Mouse (Mus musculus): Measurements from ENCODE around the gene Olfr1283. TPM values are rescaled to one million over a fixed set of nuclear protein-coding genes. Genes with fewer than 3 reads are reported as not detected.
"Not testable (repeated sequence)": the region's sequence is repeated elsewhere in the genome, so short reads cannot be mapped to it uniquely, and the experiment has no call there.

The Olfr1283 gene
- polyA plus RNA-seq (2012; rRNA removed): not detected in 2 replicates

GRCm38 (mm10) chr2:111366490-111366889, at the start of gene Olfr1283:
TSS of gene Olfr1283 (plus strand) at chr2:111366790.
- WGBS: 68% methylated on average over 2 of the region's 2 CpGs

GRCm38 (mm10) chr2:111326220-111326619, 40.4 kb upstream of the Olfr1283 start, which contains the start of gene Olfr1281:
TSS of gene Olfr1281 (plus strand) at chr2:111326520.
- no peak for DNase-seq (ENCODE audit: low read depth, low spot score)
- WGBS: 66% methylated on average over 2 of the region's 2 CpGs

More at GRCm38 (mm10) chr2:111366490-111366889, at the start of gene Olfr1283:
- no peak for DNase-seq (ENCODE audit: low read depth, low spot score)

DNA sequence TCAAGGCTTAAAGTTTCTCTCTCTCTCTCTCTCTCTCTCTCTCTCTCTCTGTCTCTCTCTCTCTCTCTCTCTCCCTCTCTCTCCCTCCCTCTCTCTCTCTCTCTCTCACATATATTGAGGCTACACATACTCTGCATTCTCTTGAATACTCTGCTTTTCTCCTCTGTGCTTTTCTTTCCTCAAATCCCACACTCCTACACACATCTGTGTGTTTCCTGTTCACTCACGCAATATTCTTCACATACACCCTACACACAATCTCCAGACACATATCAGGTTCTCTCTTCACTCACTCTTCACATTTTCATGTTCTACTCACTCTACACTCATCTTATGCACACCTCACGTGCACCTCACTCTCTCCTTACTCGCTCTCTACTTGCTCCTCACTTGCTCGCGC, 32.9 kb upstream of the Olfr1283 start:
- 86% methylated on average over 5 of the region's 5 CpGs for WGBS
- not testable (repeated sequence) for DNase-seq (ENCODE audit: low read depth, low spot score)

DNA sequence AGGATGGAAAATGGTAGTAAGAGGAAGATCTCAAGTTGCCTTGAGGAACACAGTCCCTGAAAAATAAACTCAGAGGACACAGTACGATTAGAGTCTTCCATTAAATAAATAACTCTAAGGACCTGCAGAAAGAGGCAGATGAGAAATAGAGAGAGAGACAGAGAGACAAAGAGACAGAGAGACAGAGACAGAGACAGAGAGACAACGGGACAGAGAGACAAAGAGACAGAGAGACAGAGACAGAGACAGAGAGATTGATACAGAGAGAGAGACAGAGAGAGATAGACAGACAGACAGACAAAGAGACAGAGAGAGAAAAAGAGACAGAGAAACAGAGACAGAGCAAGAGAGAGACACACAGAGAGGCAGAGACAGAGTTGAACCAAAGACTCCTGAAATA, 30.6 kb upstream of the Olfr1283 start, which contains the start of gene Olfr1282:
Olfr1282 (minus strand) TSS at position 101 of the 400 bp plus-strand sequence.
- no peak for DNase-seq (ENCODE audit: low read depth, low spot score)
- WGBS: 63% methylated on average over 2 of the region's 2 CpGs

DNA sequence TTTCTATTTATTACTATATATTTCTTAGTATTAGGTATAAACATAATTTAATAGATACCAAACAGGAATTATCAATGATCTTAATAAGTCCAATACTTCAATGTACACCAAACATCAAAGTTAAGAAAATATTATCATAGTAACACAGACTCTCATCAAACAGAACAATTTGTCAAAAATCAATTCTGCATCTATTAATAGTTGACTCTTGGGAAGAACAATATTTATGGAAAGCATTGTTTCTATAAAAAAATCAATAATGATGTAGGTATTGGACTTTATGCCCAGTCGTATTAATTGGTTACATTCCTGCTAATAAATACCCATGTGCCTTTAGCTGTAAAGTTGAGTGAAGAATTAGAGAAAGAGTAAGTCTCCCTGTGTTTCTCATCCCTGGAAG, 8.6 kb downstream of the Olfr1283 start, which contains the start of gene Olfr1284:
Olfr1284 (plus strand) TSS at position 301 of the 400 bp plus-strand sequence.
- WGBS: 83% methylated on average over 1 of the region's 1 CpGs
- DNase-seq (ENCODE audit: low read depth, low spot score): no peak

Other genes starting within 250 kb of the Olfr1283 start
- not detected in 2 replicates for gene Gm15130, start 213.9 kb upstream of the Olfr1283 start, polyA plus RNA-seq (2012; rRNA removed)
- gene 4930430A15Rik, start 137.2 kb upstream of the Olfr1283 start, polyA plus RNA-seq (2012; rRNA removed): not detected in 2 replicates
- gene Olfr1275, start 131.5 kb upstream of the Olfr1283 start, polyA plus RNA-seq (2012; rRNA removed): not detected in 2 replicates
- gene Olfr1276, start 112.3 kb upstream of the Olfr1283 start, polyA plus RNA-seq (2012; rRNA removed): not detected in 2 replicates
- not detected in 2 replicates for gene Olfr1277, start 92.7 kb upstream of the Olfr1283 start, polyA plus RNA-seq (2012; rRNA removed)
- gene Olfr1278, start 76.7 kb upstream of the Olfr1283 start, polyA plus RNA-seq (2012; rRNA removed): not detected in 2 replicates
- gene Olfr1279, start 66.2 kb upstream of the Olfr1283 start, polyA plus RNA-seq (2012; rRNA removed): not detected in 2 replicates
- gene Olfr1280, start 52.8 kb upstream of the Olfr1283 start, polyA plus RNA-seq (2012; rRNA removed): not detected in 2 replicates
- not detected in 2 replicates for gene Olfr1281, start 40.3 kb upstream of the Olfr1283 start, polyA plus RNA-seq (2012; rRNA removed)
- gene Olfr1282, start 30.7 kb upstream of the Olfr1283 start, polyA plus RNA-seq (2012; rRNA removed): not detected in 2 replicates
- not detected in 2 replicates for gene Olfr1284, start 8.7 kb downstream of the Olfr1283 start, polyA plus RNA-seq (2012; rRNA removed)
- not detected in 2 replicates for gene Olfr1286, start 56.3 kb downstream of the Olfr1283 start, polyA plus RNA-seq (2012; rRNA removed)
- gene Olfr1287, start 82.4 kb downstream of the Olfr1283 start, polyA plus RNA-seq (2012; rRNA removed): not detected in 2 replicates
- not detected in 2 replicates for gene Olfr1288, start 107.3 kb downstream of the Olfr1283 start, polyA plus RNA-seq (2012; rRNA removed)
- not detected in 2 replicates for gene Olfr1289, start 114.0 kb downstream of the Olfr1283 start, polyA plus RNA-seq (2012; rRNA removed)
- gene Olfr1290, start 127.0 kb downstream of the Olfr1283 start, polyA plus RNA-seq (2012; rRNA removed): not detected in 2 replicates
- gene Olfr1291-ps1, start 130.4 kb downstream of the Olfr1283 start, polyA plus RNA-seq (2012; rRNA removed): not detected in 2 replicates
- gene Olfr1293-ps, start 158.4 kb downstream of the Olfr1283 start, polyA plus RNA-seq (2012; rRNA removed): not detected in 2 replicates
- gene Olfr1294, start 173.5 kb downstream of the Olfr1283 start, polyA plus RNA-seq (2012; rRNA removed): not detected in 2 replicates
- not detected in 2 replicates for gene Olfr1295, start 202.9 kb downstream of the Olfr1283 start, polyA plus RNA-seq (2012; rRNA removed)

All from large intestine, adult 2 months (tissue).